Mouse (Mus musculus): Measurements from ENCODE around the gene Mamstr. TPM values are rescaled to one million over a fixed set of nuclear protein-coding genes. Genes with fewer than 3 reads are reported as not detected.

Gene Mamstr
- total and polyA plus RNA-seq, 2 experiments from 2014 or later: 6.5 to 7.7 TPM

DNA sequence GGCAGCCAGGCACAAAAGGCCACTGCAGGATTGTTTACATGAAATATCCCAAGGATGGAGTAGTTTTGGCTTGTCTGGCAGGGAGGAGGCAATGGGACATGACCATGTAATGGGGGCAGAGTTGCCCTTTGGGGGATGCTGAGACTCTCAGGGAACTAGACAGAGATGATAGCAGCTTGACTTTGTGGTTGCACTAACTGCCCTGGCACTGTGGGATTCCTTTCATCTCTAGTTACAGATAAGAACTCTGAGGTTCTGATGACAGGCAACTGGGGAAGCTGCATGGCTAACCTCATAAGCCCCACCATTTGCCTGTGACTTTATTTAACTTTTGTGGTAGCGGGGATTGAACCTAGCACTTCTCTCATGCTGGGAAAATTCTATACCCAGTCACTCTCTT, 43.7 kb upstream of the Mamstr start:
- WGBS: 67% methylated on average over 1 of the region's 1 CpGs
- Histone ChIP-seq H3K4me2 (ENCODE audit: low read depth, low read length) (no peak overlapping the region), H3K4me1 (ENCODE audit: control insufficient read depth, insufficient read depth) (no peaks in the 10 kb centered on the region; the same call in 1 of the 2 replicates), H3K9ac (replicated peaks; ENCODE audit: low read depth, low read length) (no peak overlapping the region), H3K36me3 (replicated peaks; ENCODE audit: control insufficient read depth, insufficient read depth, low read length) (no peaks in the 10 kb centered on the region), H3K27ac (ENCODE audit: low read depth) (no peak overlapping the region), H3K4me3 (ENCODE audit: low read depth, low read length) (no peak overlapping the region), H3K27me3 (ENCODE audit: control insufficient read depth, insufficient read depth, low read length) (no peaks in the 10 kb centered on the region), H3K9me3 (replicated peaks; ENCODE audit: control insufficient read depth, low read length) (no peaks in the 10 kb centered on the region)
- DNase-seq (ENCODE audit: low spot score): no peak
- no peak for ATAC-seq (ENCODE audit: insufficient read depth, low read depth)
- TF ChIP-seq CTCF (IDR thresholded peaks at IDR 0.05; ENCODE audit: low read depth): no peak
- no peak for TF ChIP-seq EP300 (IDR thresholded peaks at IDR 0.05; ENCODE audit: low read depth)

DNA sequence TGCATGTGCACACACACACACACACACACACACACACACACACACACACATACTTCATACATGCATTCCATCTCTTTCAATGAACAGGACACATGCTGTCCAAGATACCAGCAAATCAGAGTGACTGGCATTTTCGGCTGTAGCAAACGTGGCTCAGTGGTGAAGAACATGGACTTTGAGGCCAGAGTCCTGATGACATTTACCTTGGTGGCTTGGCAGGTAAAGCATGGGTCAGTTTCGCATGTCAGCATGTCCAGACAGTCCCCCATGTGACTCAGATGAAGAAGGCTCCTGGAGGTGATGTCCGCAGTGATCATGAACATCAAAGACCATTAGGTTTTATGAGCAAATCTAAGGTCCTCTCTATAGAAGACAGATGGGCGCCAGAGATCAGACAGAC, 42.8 kb upstream of the Mamstr start:
- Histone ChIP-seq H3K27me3 (ENCODE audit: control insufficient read depth, insufficient read depth, low read length) (no peaks in the 10 kb centered on the region), H3K9ac (replicated peaks; ENCODE audit: low read depth, low read length) (no peak overlapping the region), H3K4me3 (ENCODE audit: low read depth, low read length) (no peak overlapping the region), H3K4me1 (ENCODE audit: control insufficient read depth, insufficient read depth) (no peaks in the 10 kb centered on the region; the same call in 1 of the 2 replicates), H3K9me3 (replicated peaks; ENCODE audit: control insufficient read depth, low read length) (no peaks in the 10 kb centered on the region), H3K27ac (ENCODE audit: low read depth) (no peak overlapping the region), H3K4me2 (ENCODE audit: low read depth, low read length) (no peak overlapping the region), H3K36me3 (replicated peaks; ENCODE audit: control insufficient read depth, insufficient read depth, low read length) (no peaks in the 10 kb centered on the region)
- WGBS: 87% methylated on average over 5 of the region's 5 CpGs
- TF ChIP-seq CTCF (IDR thresholded peaks at IDR 0.05; ENCODE audit: low read depth) (no peak), EP300 (IDR thresholded peaks at IDR 0.05; ENCODE audit: low read depth) (no peak)
- no peak for ATAC-seq (ENCODE audit: insufficient read depth, low read depth)
- no peak for DNase-seq (ENCODE audit: low spot score)

DNA sequence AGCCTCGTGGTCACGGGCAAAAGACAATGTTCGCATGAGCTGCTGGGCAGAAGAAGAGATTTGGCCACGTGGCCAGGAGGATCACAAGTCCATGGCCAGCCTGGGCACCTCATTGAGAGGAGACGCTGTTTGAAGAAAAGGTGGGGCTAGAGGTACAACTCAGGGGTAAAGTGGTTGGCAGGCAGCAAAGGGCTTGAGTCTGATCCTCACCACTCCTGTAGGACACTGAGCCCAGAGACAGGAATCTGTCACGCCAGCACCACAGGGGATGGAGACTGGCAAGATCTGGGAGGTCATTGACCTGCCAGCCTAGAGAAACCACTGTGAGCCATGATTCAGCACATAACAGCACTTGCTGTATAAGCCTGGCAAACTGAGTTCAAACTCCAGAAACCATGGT, 42.2 kb upstream of the Mamstr start:
- Histone ChIP-seq H3K27me3 (ENCODE audit: control insufficient read depth, insufficient read depth, low read length) (no peaks in the 10 kb centered on the region), H3K9me3 (replicated peaks; ENCODE audit: control insufficient read depth, low read length) (no peaks in the 10 kb centered on the region), H3K4me3 (ENCODE audit: low read depth, low read length) (no peak overlapping the region), H3K4me1 (ENCODE audit: control insufficient read depth, insufficient read depth) (no peaks in the 10 kb centered on the region; the same call in 1 of the 2 replicates), H3K4me2 (ENCODE audit: low read depth, low read length) (no peak overlapping the region), H3K36me3 (replicated peaks; ENCODE audit: control insufficient read depth, insufficient read depth, low read length) (no peaks in the 10 kb centered on the region), H3K9ac (replicated peaks; ENCODE audit: low read depth, low read length) (no peak overlapping the region), H3K27ac (ENCODE audit: low read depth) (no peak overlapping the region)
- no peak for TF ChIP-seq EP300 (IDR thresholded peaks at IDR 0.05; ENCODE audit: low read depth)
- no peak for TF ChIP-seq CTCF (IDR thresholded peaks at IDR 0.05; ENCODE audit: low read depth)
- WGBS: 87% methylated on average over 6 of the region's 6 CpGs
- no peak for ATAC-seq (ENCODE audit: insufficient read depth, low read depth)
- DNase-seq (ENCODE audit: low spot score): no peak

DNA sequence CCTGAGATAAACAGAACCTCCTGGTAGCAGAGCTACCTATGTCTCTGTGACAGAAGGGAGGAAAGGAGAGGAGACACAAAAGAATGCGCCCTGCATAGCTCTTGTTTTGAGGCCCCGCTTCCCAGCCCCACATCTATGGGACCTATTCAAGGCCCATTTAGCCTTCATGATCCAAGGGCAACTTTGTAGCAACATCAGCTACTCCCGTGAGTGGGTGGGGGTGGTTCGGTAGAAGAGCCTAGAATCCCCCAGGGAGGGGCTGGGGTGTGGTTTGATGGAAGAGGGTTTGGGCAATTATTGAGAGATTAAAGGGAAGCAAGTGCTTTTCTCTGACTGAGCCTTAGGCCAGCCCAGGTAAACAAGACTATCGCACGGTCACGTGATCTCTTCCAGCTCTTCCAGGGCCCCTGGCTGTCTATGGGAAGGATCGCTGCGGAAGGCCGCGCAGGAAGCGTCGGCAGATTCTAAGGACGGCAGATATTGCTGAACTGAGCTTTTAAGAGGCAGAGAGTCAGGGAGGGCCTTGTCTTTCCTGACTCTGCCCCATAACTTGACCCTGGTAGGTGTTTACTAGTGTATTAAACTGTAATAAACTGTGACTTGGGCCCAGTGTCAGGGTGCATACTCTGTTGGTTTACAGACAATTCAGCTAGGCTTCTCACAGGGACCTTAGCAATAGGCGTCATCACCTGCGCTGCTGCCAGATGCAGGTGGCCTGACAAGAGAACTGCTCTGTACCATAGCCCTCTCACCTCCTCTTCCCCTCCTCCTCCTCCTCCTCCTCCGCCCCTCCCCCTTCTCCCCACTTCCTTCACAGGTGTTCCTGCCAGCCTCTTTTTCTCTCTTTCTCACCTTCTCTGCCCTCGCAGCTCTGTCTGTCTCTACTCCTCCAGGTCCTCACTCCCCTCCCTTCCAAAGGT, 40.6 kb upstream of the Mamstr start:
- Histone ChIP-seq H3K9me3 (replicated peaks; ENCODE audit: control insufficient read depth, low read length) (no peaks in the 10 kb centered on the region), H3K4me2 (ENCODE audit: low read depth, low read length) (no peak overlapping the region), H3K4me1 (ENCODE audit: control insufficient read depth, insufficient read depth) (no peaks in the 10 kb centered on the region; the same call in 1 of the 2 replicates), H3K4me3 (ENCODE audit: low read depth, low read length) (no peak overlapping the region), H3K27ac (ENCODE audit: low read depth) (no peak overlapping the region), H3K9ac (replicated peaks; ENCODE audit: low read depth, low read length) (no peak overlapping the region), H3K27me3 (ENCODE audit: control insufficient read depth, insufficient read depth, low read length) (no peaks in the 10 kb centered on the region), H3K36me3 (replicated peaks; ENCODE audit: control insufficient read depth, insufficient read depth, low read length) (no peaks in the 10 kb centered on the region)
- DNase-seq (ENCODE audit: low spot score) (no peak), ATAC-seq (ENCODE audit: insufficient read depth, low read depth) (no peak)
- WGBS: 43% methylated on average over 18 of the region's 18 CpGs
- no peak for TF ChIP-seq CTCF (IDR thresholded peaks at IDR 0.05; ENCODE audit: low read depth)
- TF ChIP-seq EP300 (IDR thresholded peaks at IDR 0.05; ENCODE audit: low read depth): no peak

DNA sequence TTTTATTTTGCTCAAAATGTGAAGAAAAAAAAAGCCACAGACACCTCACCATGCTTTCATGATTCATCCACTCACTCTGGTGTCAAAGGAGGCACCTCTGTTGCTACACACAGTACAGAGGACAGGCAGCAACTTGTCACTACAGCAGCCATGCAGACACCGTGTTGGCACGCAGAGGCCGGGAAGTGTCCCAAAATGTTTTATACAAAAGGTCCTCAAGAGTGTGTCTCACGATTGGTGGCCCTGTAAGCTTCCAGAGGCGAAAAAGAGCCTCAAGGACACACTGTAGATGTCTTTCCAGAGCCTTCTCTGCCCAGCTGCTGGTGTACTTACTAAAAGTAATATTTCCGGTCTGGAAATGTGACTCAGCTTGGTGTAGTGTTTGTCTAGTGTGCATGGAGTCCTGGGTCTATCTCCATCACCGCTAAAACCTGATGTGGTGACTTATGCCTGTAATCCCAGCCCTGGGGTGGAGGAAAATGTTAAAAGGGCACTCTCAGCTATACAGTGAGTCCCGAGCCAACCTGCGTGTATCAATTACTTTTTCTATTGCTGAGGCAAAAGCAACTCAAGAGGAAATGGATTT, 34.0 kb upstream of the Mamstr start:
- Histone ChIP-seq H3K27me3 (ENCODE audit: control insufficient read depth, insufficient read depth, low read length) (no peaks in the 10 kb centered on the region), H3K9ac (replicated peaks; ENCODE audit: low read depth, low read length) (no peak overlapping the region), H3K4me1 (ENCODE audit: control insufficient read depth, insufficient read depth) (no peaks in the 10 kb centered on the region), H3K4me2 (ENCODE audit: low read depth, low read length) (no peak overlapping the region), H3K36me3 (replicated peaks; ENCODE audit: control insufficient read depth, insufficient read depth, low read length) (no peaks in the 10 kb centered on the region), H3K9me3 (replicated peaks; ENCODE audit: control insufficient read depth, low read length) (no peaks in the 10 kb centered on the region), H3K4me3 (ENCODE audit: low read depth, low read length) (no peak overlapping the region), H3K27ac (ENCODE audit: low read depth) (no peak overlapping the region)
- no peak for ATAC-seq (ENCODE audit: insufficient read depth, low read depth)
- no peak for DNase-seq (ENCODE audit: low spot score)
- TF ChIP-seq CTCF (IDR thresholded peaks at IDR 0.05; ENCODE audit: low read depth) (no peak), EP300 (IDR thresholded peaks at IDR 0.05; ENCODE audit: low read depth) (no peak)
- WGBS: 68% methylated on average over 9 of the region's 9 CpGs

Data from heart, postnatal 0 days (tissue).